Mouse (Mus musculus) heart, adult 10 weeks (tissue): ENCODE measurements around the gene Ptgs2. TPM values are rescaled to one million over a fixed set of nuclear protein-coding genes. Genes with fewer than 3 reads are reported as not detected.

Experiments used
- polyA plus RNA-seq: library from polyadenylated mRNA; stranded (reverse); fragments of 350-450 nt; fragmentation: Illumina TruSeq; extraction: RNeasy Lipid Tissue Mini Kit (QIAGEN cat#74804); gene quantifications from one replicate; pipeline ENCODE4 v1.2.3, GENCODE M21; 2014; ENCODE audit warnings: low read depth, low replicate concordance

Gene Ptgs2
- polyA plus RNA-seq, result 1.0 TPM

DNA sequence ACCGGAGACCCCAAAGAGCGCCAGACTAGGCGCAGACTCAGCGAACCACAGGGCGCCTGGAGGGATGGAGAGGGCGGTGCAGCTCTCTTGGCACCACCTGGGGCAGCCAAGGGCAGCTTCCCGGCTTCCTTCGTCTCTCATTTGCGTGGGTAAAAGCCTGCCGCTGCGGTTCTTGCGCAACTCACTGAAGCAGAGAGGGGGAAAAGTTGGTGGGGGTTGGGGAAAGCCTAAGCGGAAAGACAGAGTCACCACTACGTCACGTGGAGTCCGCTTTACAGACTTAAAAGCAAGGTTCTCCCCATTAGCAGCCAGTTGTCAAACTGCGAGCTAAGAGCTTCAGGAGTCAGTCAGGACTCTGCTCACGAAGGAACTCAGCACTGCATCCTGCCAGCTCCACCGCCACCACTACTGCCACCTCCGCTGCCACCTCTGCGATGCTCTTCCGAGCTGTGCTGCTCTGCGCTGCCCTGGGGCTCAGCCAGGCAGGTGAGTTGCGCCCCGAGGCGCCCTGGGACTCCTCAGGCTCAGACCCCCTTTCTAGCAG, at the start of gene Ptgs2:
Gene Ptgs2, plus strand, starts transcription at position 242 of the 544 bp plus-strand sequence.

Other genes with a start within 250 kb of the Ptgs2 start
- gene Pla2g4a, start 138.7 kb upstream of the Ptgs2 start, polyA plus RNA-seq, result 4.2 TPM
- gene Pdc, start 219.4 kb downstream of the Ptgs2 start, polyA plus RNA-seq, result not detected